Mouse (Mus musculus): Measurements from ENCODE around the gene 4930503B20Rik. TPM values are rescaled to one million over a fixed set of nuclear protein-coding genes. Genes with fewer than 3 reads are reported as not detected.

4930503B20Rik gene
- total RNA-seq (2021): 0.33 TPM in 1 of 2 replicates, not detected in the other
- long read RNA-seq: 0 reads

DNA sequence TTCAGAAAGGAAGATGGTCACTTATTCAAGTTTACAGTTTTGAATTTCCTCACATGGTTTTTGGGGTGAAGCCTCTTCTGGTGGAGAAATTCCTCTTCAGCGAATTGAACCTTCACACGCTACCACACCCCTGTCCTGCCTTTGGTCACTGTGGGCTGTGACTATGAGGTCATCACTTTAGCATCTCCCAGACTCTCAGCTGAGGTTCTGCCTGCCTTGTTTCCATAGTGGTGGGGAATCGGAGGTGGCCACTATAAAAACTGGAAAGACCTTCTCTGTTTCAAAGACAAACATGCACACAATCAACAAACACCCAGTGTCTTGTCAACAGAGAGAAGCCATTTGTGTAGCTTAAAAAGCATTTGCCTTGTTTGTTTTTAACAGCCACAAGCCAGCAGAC is at the start of gene 4930503B20Rik:
Gene 4930503B20Rik, minus strand, starts transcription at position 101 of the 400 bp plus-strand sequence.
- no peak for DNase-seq

DNA sequence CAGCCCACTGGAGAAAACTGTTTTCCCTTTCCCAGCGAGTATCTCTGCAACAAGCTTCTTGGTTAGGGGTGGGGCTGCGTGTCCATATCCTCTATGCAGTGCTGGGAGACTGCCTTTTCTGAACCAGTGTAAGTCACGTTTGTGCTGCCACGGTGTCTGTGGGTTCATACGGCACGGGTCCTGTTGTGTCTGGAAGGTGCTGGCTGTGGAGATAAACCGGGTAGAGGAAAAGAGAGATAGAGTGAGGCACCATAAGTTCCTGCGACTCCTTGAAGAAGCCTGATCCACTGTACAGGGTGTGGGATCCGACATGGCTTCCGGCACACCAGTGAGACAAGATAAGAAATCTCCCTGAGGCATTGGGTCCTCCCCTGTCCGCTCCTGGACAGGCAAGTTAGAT is 48.9 kb upstream of the 4930503B20Rik start:
- DNase-seq: no peak

DNA sequence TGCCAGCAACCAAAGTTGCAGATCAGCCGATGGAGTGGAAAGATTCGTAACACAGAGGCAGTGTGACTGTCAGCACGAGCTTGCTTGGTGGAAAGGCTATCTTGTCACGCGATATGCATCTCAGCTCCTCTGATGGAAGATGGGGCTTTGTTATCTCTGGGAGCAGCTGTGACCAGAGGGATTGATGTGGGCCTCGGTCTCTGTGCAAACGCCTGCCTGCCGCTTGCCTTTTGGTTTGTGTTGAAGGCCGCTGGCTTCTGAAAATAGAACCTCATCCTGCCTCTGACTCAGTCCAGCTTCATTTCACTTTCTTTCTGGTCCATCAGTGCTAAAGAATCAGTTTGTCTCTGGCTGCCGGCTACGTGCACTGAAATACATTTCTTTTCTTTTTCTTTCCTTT is 47.9 kb upstream of the 4930503B20Rik start:
- DNase-seq: peak; percentile 38

DNA sequence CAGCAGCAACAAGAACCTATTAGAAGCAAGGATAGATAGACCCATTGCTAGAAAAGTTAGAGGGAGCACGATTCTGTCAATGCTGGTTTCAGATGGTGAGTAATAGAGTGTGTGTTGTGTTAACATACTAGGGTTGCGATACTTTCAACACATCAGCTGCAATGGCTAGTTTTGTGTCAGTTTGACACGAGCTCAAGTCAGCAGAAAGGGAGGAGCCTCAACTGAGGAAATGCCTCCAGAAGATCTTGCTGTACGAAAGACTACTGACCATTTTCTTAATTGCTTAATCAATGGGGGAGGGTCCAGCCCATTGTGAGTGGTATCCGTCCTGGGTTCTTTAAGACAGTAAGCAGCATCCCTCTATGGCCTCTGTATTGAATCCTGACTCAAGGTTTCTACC is 41.4 kb upstream of the 4930503B20Rik start:
- DNase-seq: no peak

DNA sequence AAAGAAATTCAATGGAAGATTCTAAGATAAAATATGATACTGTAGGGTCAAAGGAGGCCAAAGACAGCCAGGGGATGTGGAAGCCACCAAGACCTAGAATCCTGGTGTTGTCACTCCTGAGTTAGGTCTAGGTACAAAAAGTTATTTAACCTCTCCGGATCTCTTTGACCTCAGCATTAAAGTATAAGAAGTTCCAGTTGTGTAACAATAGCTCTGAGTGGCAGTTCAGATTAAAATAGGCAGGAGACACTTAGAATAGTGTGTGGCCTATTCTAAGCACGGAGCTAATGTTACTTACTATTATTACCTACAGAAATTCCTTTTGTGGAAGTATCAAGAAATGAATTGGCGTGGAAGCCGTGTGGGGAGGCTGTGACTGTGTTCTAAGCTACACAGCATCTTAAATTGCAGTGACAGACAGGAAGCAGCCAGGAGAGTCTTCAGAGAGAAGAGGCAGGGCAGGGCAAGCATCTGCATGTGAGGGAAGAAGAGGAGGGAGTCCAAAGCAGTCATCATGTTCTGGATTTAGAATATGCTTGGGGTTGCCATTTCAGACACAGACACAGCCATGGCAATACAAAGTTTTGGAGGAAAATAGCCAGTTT is 36.1 kb upstream of the 4930503B20Rik start:
- DNase-seq: no peak

DNA sequence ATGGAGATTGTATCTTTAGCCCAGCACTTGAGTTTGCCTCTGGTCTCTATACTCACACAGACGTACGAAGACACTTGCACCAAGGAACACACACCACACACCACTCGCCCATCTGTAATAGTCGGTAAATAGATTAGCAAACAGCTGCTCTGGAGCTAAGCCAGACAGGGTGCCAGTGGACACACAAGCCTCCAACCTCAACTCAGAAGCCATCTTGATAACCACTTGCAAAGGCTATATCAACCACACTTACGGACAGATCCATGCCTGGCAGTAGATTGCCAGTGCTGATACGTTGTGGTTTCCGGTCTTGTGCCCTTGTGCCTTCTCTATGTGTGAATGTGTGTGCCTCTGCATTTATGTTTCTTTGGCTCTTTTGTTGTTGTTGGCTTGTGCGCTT is 35.3 kb upstream of the 4930503B20Rik start:
- DNase-seq: no peak

DNA sequence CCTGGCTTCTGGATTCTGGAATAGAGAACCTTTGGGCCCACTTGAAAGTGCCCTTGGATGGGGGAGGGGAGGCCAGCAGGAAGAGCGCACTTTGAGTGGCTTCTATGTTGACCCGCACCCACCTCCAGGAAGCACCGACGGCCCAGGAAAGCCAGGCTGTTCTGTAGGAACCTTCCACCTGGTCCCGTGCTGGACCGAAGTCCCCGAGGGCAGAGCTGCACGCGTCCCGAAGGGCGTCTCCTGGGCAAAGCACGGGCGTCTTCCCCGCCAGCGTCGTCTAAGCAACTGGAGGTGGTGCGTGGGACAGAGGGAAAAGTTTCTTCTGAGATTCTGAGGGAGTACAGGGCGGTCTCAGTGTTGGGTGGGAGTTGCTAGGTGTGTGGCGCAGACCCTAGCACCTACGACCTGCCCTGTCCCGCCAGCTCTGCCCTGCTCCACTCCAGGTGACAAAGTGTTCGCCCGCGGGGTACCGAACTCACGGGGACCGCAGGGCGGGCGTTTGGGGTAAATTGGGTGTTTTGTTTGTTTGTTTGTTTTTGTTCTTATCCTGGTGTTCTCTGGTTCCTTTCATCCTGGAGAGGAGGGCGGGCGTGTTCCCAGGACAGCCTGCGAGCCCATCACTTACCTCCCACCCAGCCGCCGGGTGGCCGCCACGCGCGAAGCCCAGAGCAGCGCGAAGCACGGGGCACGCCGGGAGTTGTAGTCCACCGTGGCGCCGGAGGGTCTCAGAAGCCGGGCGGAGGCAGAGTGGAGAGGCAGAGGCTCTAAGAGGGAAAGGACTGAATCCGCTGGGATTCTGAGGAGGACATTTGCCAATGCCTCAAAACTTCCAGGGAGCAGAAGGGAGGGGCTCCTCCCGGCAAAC is 33.9 kb upstream of the 4930503B20Rik start, which contains the start of gene Samd13:
Gene Samd13, minus strand, starts transcription at position 782 of the 865 bp plus-strand sequence.
- peak; percentile 58 for DNase-seq

DNA sequence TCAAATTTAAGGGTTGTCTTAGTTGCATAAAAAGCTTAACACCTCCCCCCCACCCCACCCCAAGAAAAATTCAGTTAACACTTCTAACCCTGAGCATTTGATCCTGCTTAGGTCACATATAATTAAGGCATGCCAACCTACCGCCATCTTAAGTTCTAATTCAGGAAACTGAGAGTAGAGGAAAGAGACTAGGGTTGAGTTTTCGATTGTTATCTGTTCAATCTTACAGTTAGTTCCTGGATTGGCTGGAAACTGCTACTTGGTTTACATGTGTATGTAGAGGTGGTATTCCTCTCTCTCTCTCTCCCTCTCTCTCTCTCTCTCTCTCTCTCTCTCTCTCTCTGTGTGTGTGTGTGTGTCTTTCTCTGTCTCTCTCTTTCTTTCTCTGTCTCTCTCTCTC is 32.0 kb upstream of the 4930503B20Rik start:
- DNase-seq: no peak

DNA sequence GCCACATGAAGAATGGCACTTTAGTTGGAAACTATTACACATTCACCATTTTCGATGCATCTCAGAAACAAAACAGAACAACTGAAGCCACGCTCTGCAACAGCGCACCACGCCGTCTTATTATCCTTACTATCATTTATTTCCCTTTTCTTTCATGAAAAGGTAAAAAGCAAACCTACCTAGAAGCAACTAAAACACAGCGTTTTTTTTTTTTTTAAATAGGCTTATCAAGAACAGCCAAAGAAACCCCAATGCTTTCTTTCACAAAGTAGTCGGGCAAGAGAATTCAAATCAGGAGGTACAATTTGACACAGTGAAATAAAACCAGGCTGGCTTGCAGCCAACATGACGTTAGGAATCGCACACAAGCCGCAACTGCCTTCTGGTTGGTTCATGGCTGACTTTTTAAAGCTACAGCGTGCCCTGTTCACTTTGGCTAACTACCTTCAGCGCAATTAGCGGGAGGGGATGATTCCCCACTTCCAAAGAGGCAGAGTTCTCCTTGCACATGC is 31.1 kb upstream of the 4930503B20Rik start:
- peak; percentile 67 for DNase-seq

DNA sequence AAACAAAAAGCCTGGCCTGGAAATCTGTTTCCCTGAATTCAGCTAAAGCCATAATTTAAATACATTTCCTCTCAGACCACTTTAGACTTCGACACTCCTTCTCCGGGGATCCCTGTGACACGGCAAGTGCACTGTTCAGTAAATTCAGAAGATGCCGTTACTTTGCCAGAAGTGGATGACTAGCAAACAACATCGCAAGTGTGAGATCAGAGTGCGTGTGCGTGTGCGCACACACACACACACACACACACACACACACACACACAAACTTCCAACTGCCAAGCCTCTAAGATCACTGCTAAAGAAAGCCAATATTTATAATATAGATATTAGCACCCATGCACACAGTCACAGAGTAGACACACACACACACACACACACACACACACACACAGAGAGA is 30.6 kb upstream of the 4930503B20Rik start:
- no peak for DNase-seq

DNA sequence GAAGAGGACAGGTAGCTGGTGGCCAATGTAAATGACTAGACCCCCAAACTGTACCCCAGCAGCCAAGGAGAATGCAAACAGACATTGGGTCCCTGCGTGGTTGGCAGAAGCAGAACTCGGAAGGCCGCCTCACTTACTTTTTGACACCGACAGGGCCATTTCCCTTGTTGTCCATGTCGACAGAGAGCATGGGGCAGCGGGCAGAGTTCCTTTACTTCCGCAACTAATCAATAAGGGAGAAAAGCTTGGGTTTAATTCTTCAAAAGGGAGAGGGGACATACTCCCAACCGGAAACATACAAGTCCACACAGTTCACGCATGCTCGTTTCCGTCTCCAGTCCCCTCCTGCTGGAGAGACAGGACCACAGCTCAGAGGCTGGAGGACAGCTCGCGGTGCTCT is 29.5 kb upstream of the 4930503B20Rik start:
- DNase-seq: no peak

DNA sequence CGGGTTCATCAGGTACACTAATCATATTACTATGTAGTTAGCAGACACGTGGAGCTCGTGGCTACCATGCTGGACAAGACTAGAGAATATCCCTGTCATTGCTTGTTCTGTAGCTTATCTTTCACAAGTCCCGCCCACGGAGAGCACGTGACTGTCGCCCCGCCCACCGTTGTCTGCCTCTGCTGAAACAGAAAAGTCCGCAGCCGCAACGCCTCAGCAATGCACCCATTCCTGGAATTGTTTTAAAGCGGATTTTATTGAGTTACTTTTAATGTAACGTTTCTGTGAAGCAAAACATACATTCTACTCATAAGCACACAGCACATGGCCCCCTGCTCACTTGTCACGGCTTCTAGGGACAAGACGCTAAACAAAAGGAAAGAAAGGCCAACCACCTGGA is 28.5 kb upstream of the 4930503B20Rik start:
- DNase-seq: no peak

DNA sequence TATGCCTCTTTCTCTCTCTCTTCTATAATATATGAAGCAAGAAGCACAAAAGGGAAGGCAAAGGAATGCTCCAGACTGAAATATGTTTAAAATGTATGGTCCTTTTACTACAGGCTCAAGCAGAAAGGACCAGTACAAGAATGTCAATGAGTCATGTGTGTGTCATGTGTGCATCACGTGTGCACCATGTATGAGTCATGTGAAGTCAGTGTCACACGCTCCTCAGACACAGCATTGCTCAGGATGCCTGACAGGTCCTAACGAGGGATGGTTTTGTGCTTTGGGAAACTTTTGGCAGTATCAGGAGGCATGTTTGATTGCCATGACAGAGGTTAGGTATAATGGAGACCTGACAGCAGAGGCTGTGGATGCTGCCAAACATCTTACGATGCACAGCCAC is 25.1 kb upstream of the 4930503B20Rik start:
- DNase-seq: no peak

DNA sequence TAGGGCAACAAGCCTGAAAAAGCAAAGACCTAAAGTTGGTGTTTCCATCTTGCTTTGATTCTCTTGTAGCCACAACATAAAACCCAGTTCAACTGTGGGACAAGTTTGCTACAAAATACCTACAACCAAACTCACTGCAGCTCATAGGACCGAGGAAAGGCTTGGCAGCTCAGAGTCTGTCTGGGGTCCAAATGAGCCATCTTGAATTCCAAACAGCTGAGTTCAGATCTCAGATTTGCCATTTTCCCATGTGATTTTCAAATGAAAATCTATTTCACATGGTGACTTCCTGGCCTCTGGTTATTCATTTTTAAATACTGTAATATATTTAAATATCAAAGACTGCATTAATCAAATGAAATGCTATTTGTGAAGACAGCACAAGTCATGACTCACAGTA is 24.0 kb upstream of the 4930503B20Rik start:
- DNase-seq: no peak

DNA sequence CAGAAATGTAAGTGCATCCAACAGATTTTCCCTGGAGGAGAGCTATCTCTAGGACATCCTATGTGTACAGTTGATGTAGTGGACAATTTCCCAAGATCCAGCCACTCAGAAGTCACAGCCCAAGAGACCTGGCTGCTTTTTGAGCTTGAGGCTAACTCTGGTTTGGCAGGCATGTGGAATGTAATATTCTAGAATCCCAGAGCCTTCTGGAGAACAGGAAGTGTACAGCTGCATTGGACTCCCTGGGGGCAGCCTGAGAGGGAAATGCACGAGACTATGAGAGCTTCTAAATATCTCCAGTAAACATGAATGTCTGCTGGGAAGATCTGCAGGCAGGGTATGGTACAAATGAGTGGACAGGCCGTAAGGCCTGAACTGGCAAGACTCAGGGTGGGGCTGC is 20.0 kb upstream of the 4930503B20Rik start:
- DNase-seq: no peak

DNA sequence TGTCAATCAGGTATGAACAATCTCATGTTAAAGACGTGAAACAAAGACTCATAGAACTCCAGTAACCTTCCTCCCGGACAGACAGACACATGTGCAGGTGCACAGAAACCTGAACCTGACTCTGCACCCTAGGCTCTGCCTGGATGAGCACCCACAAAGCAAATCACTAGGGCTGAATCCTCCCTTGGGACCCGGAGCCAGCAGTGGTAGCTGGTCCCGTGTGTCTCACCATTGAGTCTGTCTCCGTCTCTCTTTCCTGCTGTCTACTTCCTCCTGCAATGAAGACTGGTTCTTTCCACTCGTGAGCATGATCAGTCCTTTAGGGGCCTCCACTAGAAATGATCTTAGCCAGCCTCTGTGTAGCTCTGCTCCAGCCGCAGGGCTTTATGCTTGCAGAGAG is 10.8 kb upstream of the 4930503B20Rik start:
- DNase-seq: no peak

DNA sequence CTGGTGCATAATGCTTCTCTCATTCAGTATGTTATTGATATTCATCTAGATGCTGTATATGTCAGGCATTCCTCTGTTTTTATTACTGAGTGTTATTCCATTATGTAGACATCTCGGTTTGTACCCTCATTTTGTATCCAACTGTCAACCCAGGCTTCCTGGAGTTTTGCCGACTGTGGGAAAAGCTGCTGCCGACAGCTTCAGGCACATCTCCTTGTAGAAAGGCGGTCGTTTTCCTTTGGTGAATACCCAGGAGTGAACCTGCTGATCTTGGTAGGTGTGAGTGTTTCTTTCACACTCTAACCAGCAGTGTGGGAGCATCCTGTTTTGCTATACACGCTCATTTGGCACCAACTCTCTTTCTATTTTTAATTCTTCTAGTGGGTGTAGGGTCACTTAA is 9.9 kb upstream of the 4930503B20Rik start:
- no peak for DNase-seq

DNA sequence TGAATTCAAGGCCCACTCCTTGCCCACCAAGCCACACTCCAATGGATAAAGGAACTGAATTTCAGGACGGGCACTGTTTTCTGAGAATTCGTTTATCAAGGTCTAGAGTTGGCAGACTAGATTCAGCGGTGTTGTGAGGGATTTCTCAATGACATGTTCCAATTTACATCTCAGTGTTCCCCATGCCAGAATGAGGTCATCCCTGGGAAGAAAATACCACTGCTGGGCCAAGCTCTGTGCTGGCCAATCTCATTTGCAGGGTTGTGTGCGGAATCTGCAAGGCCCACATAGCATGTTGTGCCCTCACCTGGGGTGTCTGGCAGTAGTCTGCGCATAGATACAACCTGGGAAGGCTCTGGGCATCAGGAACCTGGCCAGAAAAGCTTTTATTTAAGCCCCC is 8.2 kb upstream of the 4930503B20Rik start:
- DNase-seq: no peak

DNA sequence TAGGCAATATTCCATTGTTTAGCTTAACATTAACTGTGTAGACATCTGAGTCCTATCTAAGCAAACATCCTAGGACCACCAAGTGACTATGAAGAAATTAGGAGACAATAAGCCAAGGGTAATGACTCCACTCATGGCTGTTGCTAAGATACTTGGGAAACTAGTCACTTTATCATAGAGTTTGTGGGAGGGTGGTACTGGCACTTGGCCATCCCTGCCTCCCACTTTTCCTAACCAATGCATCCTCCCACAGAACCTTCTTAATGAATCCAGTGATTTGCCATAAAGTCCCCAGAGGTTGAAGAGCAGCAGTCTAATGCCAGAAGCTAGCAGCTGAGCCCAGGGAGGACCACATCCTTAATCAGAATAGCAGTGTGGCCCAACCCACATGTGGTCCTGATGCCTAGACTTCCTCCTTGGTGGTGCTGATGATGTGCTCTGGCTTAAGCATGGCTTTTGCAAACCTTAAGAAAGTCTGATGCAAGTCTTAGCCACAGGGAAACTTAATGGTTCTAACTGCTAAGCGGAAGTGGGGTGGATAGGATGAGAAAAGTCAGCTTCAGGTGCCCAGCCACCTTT is 7.0 kb upstream of the 4930503B20Rik start:
- no peak for DNase-seq

DNA sequence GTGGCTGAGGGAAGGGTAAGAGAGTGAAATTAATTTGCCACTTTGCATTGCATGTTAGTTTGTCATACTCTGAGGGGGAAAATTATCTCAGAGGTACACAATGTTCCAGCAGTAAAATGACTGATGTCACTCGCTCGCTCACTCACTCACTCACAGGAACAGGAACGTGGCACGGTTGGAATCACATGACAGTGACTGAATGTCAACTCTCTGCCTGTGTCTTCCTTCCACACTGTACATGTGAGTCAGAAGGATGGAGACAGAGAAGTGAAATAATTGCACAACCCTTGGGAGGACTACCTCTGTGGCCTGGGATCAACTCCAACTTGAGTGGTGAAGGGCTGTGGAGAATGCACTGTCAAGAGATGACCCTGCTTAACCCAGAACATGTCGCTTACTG is 6.3 kb upstream of the 4930503B20Rik start:
- DNase-seq: peak; percentile 27

DNA sequence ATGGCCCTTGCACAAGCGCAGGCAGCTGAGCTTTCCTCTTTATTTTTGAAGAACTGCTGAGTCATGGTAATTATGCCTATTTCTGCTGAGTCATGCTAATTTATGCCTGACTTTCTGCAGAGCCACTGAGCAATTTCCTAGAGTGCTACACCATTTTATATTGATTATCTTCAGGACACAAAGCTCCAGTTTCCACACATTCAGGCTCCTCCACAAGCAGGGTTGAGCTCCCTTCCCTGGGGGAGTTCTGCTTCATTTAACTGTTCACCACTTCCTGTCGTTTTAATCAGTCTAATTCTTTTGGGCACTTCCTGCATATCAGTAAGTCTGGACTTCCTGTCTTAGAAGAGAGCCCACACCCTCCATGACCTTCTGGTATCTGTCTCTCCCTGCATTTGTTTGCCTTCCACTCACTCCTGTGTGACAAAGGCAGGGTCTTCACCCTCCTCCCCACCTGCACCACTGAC is 4.0 kb upstream of the 4930503B20Rik start:
- DNase-seq: no peak

DNA sequence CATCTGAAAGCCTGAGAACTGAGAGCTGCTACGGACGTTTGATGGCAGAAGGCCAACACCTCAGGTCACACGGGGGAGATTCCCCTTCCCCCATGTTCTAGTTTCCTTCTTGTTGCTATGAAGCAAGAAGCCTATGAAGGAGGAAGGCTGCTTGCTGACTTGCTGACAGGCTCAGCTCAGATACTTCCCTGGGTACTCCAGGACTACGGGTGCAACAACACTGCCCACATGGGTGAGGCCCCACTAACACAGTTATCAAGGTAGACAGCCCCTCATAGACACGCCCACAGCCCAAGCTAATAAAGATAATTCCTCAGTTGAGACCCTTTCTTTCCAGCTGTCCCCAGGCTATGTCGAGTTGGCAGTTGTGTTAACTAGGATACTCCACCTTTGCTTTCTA is 2.6 kb upstream of the 4930503B20Rik start:
- DNase-seq: no peak

DNA sequence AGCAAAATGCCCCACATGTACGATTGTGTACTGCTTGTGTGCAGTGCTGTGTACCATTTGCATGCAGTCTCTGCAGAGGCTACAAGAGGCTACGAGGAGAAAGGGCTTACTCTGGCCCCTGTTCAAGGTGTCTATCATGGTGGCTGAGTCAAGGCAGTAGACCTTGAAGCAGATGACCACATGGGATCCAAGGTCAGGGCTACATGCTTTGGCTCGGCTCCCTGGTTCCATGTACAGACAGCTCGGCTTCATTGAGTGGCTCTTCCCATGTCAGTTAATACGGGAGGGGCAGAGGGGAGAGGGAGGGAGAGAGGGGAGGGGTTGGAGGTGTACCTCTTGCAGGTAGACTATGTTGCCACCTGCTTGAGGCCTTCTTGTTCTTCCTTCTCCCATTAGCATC is 1.3 kb upstream of the 4930503B20Rik start:
- DNase-seq: peak; percentile 44
